Mouse (Mus musculus): Measurements from ENCODE around the gene Fam217b. TPM values are rescaled to one million over a fixed set of nuclear protein-coding genes. Genes with fewer than 3 reads are reported as not detected.

Fam217b gene
- polyA plus RNA-seq, 1 experiment from 2014 or later: 5.4 TPM

DNA sequence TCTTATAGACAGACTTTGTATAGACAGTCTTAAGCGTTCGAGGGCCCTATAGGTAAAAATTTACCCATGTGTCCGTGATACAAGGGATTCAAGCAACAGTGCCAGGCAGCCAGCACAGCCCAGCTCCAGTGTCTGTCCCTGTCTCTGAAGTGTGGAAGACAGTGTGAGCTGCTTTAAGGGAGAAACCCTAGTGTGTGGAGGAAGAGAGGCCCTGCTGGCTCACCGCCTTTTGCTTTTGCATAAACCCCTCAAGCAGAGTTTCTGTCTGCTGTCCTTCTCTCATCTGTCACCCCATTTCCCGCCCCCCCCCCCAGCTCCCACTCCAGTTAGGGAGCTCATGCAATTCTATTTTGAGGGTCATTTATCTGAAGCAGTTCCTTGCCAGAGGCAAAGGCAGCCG is 7.3 kb downstream of the Fam217b start:
- no peak overlapping the region for H3K4me3 ChIP-seq (replicated peaks)
- no peak overlapping the region for H3K4me2 ChIP-seq (replicated peaks)
- no peak overlapping the region for H3K9ac ChIP-seq
- WGBS: 49% methylated on average over 6 of the region's 6 CpGs
- H3K27me3 ChIP-seq (replicated peaks): no peaks in the 10 kb centered on the region
- H3K27ac ChIP-seq: no peak overlapping the region
- H3K9me3 ChIP-seq: no peaks in the 10 kb centered on the region
- no peak for ATAC-seq
- H3K36me3 ChIP-seq: peaks cover 7% of the 10 kb centered on the region; the same call in 1 of the 2 replicates
- H3K4me1 ChIP-seq (replicated peaks): 0 out of 2 replicates have a peak, but pooled peaks cover 3% of the 10 kb centered on the region

DNA sequence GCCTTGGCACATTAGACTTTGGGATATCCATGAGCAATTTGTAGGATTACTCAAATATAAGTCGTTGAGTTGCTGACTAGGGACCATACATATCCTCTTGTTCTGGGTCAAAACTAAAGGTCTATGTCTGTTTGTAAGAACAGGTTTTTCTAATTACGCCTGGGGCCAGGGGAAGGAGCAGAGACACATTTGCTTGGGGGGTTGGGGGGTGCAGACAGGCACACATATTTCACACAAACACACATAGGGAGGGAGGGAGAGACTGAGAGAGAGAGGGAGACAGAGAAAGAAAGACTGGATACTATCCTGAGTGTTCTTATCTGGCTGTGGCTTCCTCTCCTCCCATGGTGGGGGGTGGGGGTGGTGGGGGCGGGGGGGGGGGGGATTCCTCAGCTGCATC is 7.9 kb downstream of the Fam217b start:
- no peak overlapping the region for H3K4me2 ChIP-seq (replicated peaks)
- no peak overlapping the region for H3K27ac ChIP-seq
- no peak for ATAC-seq
- 21% methylated on average over 3 of the region's 3 CpGs for WGBS
- no peaks in the 10 kb centered on the region for H3K27me3 ChIP-seq (replicated peaks)
- no peak overlapping the region for H3K4me3 ChIP-seq (replicated peaks)
- H3K9ac ChIP-seq: no peak overlapping the region
- H3K9me3 ChIP-seq: no peaks in the 10 kb centered on the region
- no peaks in the 10 kb centered on the region for H3K4me1 ChIP-seq (replicated peaks)
- H3K36me3 ChIP-seq: peaks cover 7% of the 10 kb centered on the region; the same call in 1 of the 2 replicates

DNA sequence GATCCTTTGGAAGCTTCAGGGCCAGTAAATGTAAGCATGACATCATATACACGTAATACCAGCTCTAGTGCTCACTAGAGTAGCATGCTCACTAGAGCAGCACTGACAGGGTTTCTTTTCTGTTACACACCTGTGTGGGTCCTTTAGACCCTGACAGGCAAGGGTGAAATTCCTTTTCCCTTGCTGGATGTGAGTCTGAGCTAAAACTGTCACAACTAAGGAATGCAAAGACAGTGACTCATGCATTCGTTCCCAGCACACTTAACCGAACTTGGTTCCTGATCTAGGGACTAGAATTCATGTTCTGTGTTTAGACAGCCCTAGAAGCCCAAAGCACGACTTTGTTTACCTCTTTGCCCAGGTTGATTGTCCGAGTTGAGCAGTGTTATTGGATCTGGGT is 8.9 kb downstream of the Fam217b start:
- H3K36me3 ChIP-seq: peaks cover 4% of the 10 kb centered on the region; the same call in 1 of the 2 replicates
- WGBS: 66% methylated on average over 5 of the region's 5 CpGs
- no peak overlapping the region for H3K4me2 ChIP-seq (replicated peaks)
- no peak overlapping the region for H3K9ac ChIP-seq
- H3K4me1 ChIP-seq (replicated peaks): no peaks in the 10 kb centered on the region
- no peak overlapping the region for H3K4me3 ChIP-seq (replicated peaks)
- no peak overlapping the region for H3K27ac ChIP-seq
- ATAC-seq: no peak
- H3K9me3 ChIP-seq: no peaks in the 10 kb centered on the region
- H3K27me3 ChIP-seq (replicated peaks): no peaks in the 10 kb centered on the region

DNA sequence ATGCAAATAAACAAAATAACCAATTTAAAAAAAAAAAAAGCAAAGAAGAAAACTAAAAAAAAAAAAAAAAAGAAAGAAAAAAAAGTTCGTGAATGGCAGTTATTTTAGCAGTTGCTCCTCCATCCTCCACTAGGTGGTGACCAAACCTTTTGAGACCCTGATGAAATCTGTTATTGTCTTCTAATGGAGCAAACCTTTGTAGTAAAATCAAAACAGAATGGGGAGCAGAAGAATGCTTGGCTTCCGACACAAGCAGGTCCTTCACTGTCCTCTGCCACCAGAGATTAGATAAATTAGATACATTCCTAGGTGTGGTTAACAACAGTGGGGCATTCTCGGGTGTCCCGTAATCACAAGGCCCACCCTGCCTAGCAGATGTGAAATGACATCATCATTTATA is 11.9 kb downstream of the Fam217b start:
- H3K4me3 ChIP-seq (replicated peaks): no peak overlapping the region
- no peak overlapping the region for H3K27ac ChIP-seq
- 26% methylated on average over 4 of the region's 4 CpGs for WGBS
- no peak overlapping the region for H3K4me2 ChIP-seq (replicated peaks)
- ATAC-seq: peak; percentile 57
- no peaks in the 10 kb centered on the region for H3K9me3 ChIP-seq
- H3K27me3 ChIP-seq (replicated peaks): no peaks in the 10 kb centered on the region
- H3K4me1 ChIP-seq (replicated peaks): 0 out of 2 replicates have a peak, but pooled peaks cover 10% of the 10 kb centered on the region
- no peaks in the 10 kb centered on the region for H3K36me3 ChIP-seq
- H3K9ac ChIP-seq: no peak overlapping the region

DNA sequence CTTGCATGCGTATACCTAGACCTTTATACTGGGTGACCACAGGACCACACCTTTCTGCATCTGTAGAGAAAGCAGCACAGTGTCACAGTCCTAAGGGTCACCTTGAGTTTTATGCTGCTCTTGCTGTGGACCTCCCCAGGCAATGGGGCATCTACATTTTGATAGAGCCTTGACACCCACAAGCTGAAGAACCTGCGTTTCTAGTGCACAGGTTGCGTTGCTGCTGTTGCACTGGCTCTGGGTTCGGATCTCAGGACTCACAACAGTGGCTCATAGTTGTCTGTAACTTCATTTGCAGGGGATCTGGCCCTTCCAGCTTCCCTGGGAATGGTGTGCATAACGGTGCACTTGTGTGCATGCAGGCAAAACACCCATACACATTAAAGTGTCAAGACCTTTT is 12.9 kb downstream of the Fam217b start:
- no peaks in the 10 kb centered on the region for H3K9me3 ChIP-seq
- no peak overlapping the region for H3K9ac ChIP-seq
- no peaks in the 10 kb centered on the region for H3K27me3 ChIP-seq (replicated peaks)
- no peak overlapping the region for H3K4me3 ChIP-seq (replicated peaks)
- H3K27ac ChIP-seq: no peak overlapping the region
- 87% methylated on average over 5 of the region's 5 CpGs for WGBS
- no peak; the same call in 1 of the 2 replicates for ATAC-seq
- H3K36me3 ChIP-seq: no peaks in the 10 kb centered on the region
- 0 out of 2 replicates have a peak, but pooled peaks cover 10% of the 10 kb centered on the region for H3K4me1 ChIP-seq (replicated peaks)
- no peak overlapping the region for H3K4me2 ChIP-seq (replicated peaks)

DNA sequence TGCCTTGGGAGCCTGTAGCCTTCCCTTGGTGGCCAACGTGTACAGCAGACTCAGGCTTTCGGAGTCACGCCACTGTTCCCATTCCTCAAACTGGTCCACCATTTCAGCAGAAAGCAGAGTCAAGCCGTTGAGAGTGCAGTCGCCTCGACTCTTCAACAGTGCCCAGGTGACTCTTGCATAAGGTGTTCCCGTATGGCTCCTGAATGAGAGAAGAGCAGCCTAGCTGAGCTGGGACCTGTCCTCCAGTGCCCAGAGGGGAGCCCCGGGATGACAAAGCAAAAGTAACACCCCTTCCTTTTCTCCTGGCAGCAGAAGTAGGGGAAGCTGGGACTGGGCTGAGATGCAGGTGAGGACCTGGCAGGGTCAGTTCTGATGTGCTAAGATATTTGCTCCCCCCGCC is 13.9 kb downstream of the Fam217b start:
- no peak for ATAC-seq
- 0 out of 2 replicates have a peak, but pooled peaks cover 10% of the 10 kb centered on the region for H3K4me1 ChIP-seq (replicated peaks)
- WGBS: 78% methylated on average over 9 of the region's 9 CpGs
- H3K27me3 ChIP-seq (replicated peaks): no peaks in the 10 kb centered on the region
- no peak overlapping the region for H3K4me3 ChIP-seq (replicated peaks)
- H3K9ac ChIP-seq: no peak overlapping the region
- no peaks in the 10 kb centered on the region for H3K9me3 ChIP-seq
- no peak overlapping the region for H3K27ac ChIP-seq
- H3K36me3 ChIP-seq: no peaks in the 10 kb centered on the region
- no peak overlapping the region for H3K4me2 ChIP-seq (replicated peaks)

DNA sequence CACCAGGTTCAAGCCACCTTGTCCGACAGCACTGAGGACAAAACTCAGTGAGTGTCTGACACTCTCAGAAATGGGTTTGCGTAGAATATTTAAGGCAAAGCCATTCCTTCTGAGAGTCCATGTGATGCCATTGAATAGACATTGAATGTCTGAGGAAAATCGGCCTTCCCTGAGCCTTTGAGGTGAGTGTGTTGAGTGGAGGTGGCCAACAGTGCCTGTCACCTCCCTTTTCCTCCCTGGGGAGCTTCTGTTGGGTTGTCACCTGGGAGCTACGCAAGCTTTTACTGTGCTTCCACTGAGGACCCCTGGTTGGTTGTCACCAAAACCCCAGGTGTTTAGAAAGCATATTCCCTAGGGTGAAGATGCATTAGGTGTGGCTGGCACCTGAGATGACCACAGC is 14.4 kb downstream of the Fam217b start:
- Histone ChIP-seq H3K27ac (no peak overlapping the region), H3K9ac (no peak overlapping the region), H3K9me3 (no peaks in the 10 kb centered on the region), H3K27me3 (replicated peaks) (no peaks in the 10 kb centered on the region), H3K4me2 (replicated peaks) (no peak overlapping the region), H3K4me3 (replicated peaks) (no peak overlapping the region), H3K36me3 (no peaks in the 10 kb centered on the region), H3K4me1 (replicated peaks) (0 out of 2 replicates have a peak, but pooled peaks cover 10% of the 10 kb centered on the region)
- 81% methylated on average over 4 of the region's 4 CpGs for WGBS
- no peak for ATAC-seq

DNA sequence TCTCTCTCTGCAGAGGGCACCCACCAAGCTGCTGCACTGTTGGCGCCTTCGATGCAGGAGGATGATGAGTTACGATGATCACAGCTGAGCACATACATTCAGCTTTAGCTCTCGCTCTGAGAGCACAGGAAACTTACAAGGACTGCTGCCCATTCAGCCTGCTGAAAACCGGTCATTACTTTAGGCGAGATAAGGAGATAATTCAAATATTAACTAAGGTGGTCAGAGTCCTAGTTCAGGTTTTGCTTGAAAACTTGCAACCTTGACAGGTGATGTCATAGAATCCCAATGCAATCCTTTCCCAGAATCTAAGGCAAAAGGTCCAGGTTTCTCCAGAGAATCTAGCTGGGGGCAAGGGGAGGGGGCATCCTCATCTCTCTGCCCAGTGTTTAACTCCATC is 15.1 kb downstream of the Fam217b start:
- Histone ChIP-seq H3K36me3 (no peaks in the 10 kb centered on the region), H3K9me3 (no peaks in the 10 kb centered on the region), H3K4me2 (replicated peaks) (peak overlapping the region; percentile 43), H3K4me3 (replicated peaks) (no peak overlapping the region), H3K4me1 (replicated peaks) (0 out of 2 replicates have a peak, but pooled peaks cover 10% of the 10 kb centered on the region), H3K9ac (0 out of 2 replicates have a peak overlapping the region, but pooled peaks have one; percentile 3), H3K27me3 (replicated peaks) (no peaks in the 10 kb centered on the region), H3K27ac (peak overlapping the region; percentile 36)
- 58% methylated on average over 6 of the region's 6 CpGs for WGBS
- peak; percentile 54 for ATAC-seq

DNA sequence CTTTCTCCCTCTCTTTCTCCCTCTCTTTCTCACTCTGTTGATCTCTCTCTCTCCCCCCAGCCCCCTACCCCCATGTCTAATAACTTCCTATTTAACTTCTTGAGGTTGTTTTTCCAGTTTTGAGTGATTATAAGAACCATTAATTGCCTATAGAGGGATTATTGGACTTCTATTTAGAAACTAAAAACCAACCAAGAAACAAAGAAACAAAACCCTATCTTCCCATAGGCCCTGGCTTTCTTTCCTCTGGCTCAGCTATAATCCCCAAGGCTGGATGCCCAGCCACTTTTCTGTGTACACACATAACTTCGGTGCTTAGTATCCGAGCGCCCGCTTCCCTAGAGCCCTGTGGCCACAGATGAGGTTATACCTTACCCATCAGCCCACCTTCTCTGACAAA is 15.9 kb downstream of the Fam217b start, which contains the start of gene Cdh26:
Gene Cdh26 (plus strand): TSS at position 301 of the 400 bp plus-strand sequence.
- no peaks in the 10 kb centered on the region for H3K36me3 ChIP-seq
- peak within 1 kb of the TSS; percentile 36; the same call in 1 of the 2 replicates for H3K27ac ChIP-seq
- no peaks in the 10 kb centered on the region for H3K27me3 ChIP-seq (replicated peaks)
- H3K4me3 ChIP-seq (replicated peaks): no peak within 1 kb of the TSS
- 86% methylated on average over 4 of the region's 4 CpGs for WGBS
- H3K9ac ChIP-seq: 0 out of 2 replicates have a peak within 1 kb of the TSS, but pooled peaks have one; percentile 3
- 0 out of 2 replicates have a peak, but pooled peaks cover 10% of the 10 kb centered on the region for H3K4me1 ChIP-seq (replicated peaks)
- H3K4me2 ChIP-seq (replicated peaks): peak within 1 kb of the TSS; percentile 43
- ATAC-seq: no peak
- no peaks in the 10 kb centered on the region for H3K9me3 ChIP-seq

DNA sequence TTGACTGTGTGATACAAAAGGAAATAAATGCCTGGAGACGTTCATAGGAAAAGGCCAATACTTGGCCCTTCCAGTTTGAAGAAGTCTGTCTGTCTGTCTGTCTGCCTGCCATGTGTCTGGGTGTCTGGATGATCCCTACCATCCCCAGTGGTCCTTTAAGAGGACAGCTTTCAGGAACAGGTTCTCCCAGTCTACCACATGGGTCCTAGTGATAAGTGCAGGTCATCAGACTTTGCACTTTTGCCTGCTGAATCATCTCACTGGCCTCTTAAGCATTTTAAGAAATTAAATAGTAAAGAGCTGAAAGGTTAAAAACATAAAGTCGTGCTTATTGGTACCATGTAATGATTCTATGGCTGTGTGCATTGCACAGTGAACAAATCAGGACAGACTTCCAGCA is 19.2 kb downstream of the Fam217b start:
- Histone ChIP-seq H3K9me3 (no peaks in the 10 kb centered on the region), H3K4me2 (replicated peaks) (no peak overlapping the region), H3K4me3 (replicated peaks) (no peak overlapping the region), H3K9ac (no peak overlapping the region), H3K36me3 (no peaks in the 10 kb centered on the region), H3K4me1 (replicated peaks) (0 out of 2 replicates have a peak, but pooled peaks cover 10% of the 10 kb centered on the region), H3K27me3 (replicated peaks) (no peaks in the 10 kb centered on the region), H3K27ac (no peak overlapping the region)
- peak; percentile 82 for ATAC-seq
- 48% methylated on average over 2 of the region's 2 CpGs for WGBS

DNA sequence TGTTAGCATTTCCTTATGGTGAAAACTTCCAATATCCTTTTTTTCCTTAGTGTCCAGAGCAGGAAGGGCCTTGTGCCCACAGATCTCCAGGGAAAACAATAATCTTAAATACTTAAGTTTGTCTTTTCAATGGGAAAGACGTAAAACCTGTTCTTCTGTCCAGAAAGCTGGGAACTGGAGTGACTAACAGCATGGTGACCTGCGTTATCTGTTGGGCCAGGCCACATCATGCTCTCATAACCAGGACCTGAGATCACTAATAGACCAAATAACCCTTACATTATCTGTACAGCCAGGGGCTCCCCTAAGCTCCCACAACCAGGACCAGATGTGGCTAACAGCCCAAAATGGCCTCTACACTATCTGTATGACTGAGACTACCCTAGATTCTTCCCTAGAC is 19.6 kb downstream of the Fam217b start:
- ATAC-seq: peak; percentile 42; the same call in 1 of the 2 replicates
- Histone ChIP-seq H3K9ac (no peak overlapping the region), H3K36me3 (no peaks in the 10 kb centered on the region), H3K27me3 (replicated peaks) (no peaks in the 10 kb centered on the region), H3K4me3 (replicated peaks) (no peak overlapping the region), H3K27ac (no peak overlapping the region), H3K9me3 (no peaks in the 10 kb centered on the region), H3K4me1 (replicated peaks) (0 out of 2 replicates have a peak, but pooled peaks cover 8% of the 10 kb centered on the region), H3K4me2 (replicated peaks) (no peak overlapping the region)
- 72% methylated on average over 2 of the region's 2 CpGs for WGBS

DNA sequence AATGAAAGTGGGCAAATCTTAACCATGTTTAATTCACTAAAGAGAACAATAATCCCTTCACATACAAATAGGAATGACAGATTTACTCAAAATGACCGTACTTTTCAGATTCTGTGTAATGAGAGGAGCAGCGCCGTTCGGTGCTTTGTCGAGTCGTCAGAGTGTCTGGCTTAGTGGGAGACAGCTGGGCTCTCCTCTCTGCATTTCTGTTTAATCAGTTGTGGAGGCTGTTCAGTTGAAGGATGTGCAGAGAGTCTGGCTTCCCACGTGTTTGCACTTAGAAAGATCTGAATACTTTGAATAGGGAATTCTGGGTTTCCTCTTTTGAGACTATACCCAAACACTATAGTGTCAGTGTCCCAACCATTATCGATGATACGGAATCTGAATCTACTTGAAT is 23.0 kb downstream of the Fam217b start:
- 46% methylated on average over 9 of the region's 9 CpGs for WGBS
- no peaks in the 10 kb centered on the region for H3K27me3 ChIP-seq (replicated peaks)

DNA sequence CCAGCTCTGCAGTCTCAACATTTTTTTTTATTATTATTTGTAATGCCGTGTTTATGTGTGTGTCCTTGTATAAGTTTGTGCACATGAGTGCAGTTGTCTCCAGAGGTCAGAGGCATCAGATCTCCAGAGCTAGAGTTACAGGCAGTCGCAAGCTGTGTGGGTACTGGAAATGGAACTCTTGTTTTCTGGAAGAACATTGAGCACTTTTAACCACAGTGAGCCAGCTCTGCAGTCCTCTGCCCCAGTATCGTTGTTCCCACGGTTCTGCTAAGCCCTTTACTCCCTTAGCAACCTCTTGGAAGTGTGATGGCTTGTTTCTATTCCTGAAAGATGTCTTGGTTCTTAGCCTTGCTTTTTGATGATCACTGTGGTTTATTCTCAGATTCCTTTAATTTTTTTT is 35.1 kb downstream of the Fam217b start:
- H3K27me3 ChIP-seq (replicated peaks): no peaks in the 10 kb centered on the region
- no peak overlapping the region for H3K9ac ChIP-seq
- ATAC-seq: no peak
- H3K4me3 ChIP-seq (replicated peaks): no peak overlapping the region
- H3K4me1 ChIP-seq (replicated peaks): no peaks in the 10 kb centered on the region
- 81% methylated on average over 4 of the region's 4 CpGs for WGBS
- no peak overlapping the region for H3K27ac ChIP-seq
- H3K36me3 ChIP-seq: no peaks in the 10 kb centered on the region
- no peaks in the 10 kb centered on the region for H3K9me3 ChIP-seq
- no peak overlapping the region for H3K4me2 ChIP-seq (replicated peaks)

More for the DNA sequence above, 23.0 kb downstream of the Fam217b start:
- H3K9ac ChIP-seq: no peak overlapping the region
- no peaks in the 10 kb centered on the region for H3K9me3 ChIP-seq
- H3K4me3 ChIP-seq (replicated peaks): no peak overlapping the region
- no peaks in the 10 kb centered on the region for H3K4me1 ChIP-seq (replicated peaks)
- ATAC-seq: no peak
- no peak overlapping the region for H3K27ac ChIP-seq
- no peak overlapping the region for H3K4me2 ChIP-seq (replicated peaks)
- no peaks in the 10 kb centered on the region for H3K36me3 ChIP-seq
